Comparison of ENCODE assay signal across 15 mouse cellular contexts in the genomic region with DNA sequence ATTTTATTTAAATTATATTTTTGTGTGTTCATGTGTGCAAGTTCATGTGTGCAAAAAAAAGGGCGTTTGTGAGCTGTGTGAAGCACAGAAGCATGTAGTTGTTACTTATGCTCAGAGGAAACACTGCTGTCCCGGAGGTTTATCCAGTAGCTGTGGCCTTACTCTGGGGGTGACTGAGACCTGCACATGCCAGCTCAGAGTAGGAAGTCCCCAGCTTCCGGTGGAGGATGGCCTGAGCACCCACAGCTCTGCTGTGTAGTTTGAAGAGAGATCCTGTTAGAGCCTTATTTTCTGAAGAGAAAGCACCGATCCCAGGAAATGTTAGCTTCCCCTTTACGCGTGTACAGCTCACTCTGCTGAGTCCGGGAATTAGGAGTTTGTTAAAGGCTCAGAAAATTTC. TPM values are rescaled to one million over a fixed set of nuclear protein-coding genes. Genes with fewer than 3 reads are reported as not detected.
DNase-seq lines count a peak whose midpoint lies in the region; ATAC-seq and TF ChIP-seq lines count a peak whose summit lies in the region.
"Had no signal": no experiment of that assay in that cellular context is flagged by ENCODE, and none has a peak within 500 bp of the region (broad histone marks: within the 10 kb centered on the region; RNA-seq: fewer than 3 reads in every experiment).

No protein-coding gene starts in this region.

- no peak for TF ChIP-seq POLR2A in bone marrow macrophage, adult 2 months (IDR thresholded peaks at IDR 0.05; ENCODE audit: borderline replicate concordance, low read depth, low read length)

- no peak overlapping the region for H3K4me2 ChIP-seq in limb, embryonic 15.5 days
- no peak overlapping the region for H3K4me2 ChIP-seq in lung, postnatal 0 days (replicated peaks; ENCODE audit: low read depth, low read length)
- H3K4me2 ChIP-seq: lung, embryonic 14.5 days; neural tube, embryonic 13.5 days had no signal

- H3K9ac ChIP-seq in limb, embryonic 15.5 days, result no peak overlapping the region
- H3K9ac ChIP-seq in lung, postnatal 0 days (replicated peaks; ENCODE audit: low read depth), result no peak overlapping the region
- H3K9ac ChIP-seq: neural tube, embryonic 13.5 days had no signal

- 76% methylated on average over 7 of the region's 7 CpGs for WGBS in limb, embryonic 15.5 days
- 84% methylated on average over 7 of the region's 7 CpGs for whole genome bisulfite sequencing in limb, embryonic 10.5 days
- WGBS in lung, postnatal 0 days, result 58% methylated on average over 7 of the region's 7 CpGs

- TF ChIP-seq CTCF in bone marrow macrophage, adult 2 months (IDR thresholded peaks at IDR 0.05; ENCODE audit: low read depth, low read length), result no peak
- TF ChIP-seq CTCF in lung, postnatal 0 days (IDR thresholded peaks at IDR 0.05), result no peak

- no peaks in the 10 kb centered on the region for H3K27me3 ChIP-seq in limb, embryonic 15.5 days
- no peaks in the 10 kb centered on the region for H3K27me3 ChIP-seq in limb, embryonic 10.5 days (ENCODE audit: low read depth, poor library complexity, severe bottlenecking)
- H3K27me3 ChIP-seq in lung, postnatal 0 days (replicated peaks; ENCODE audit: insufficient read depth, low read length), result 0 out of 2 replicates have a peak, but pooled peaks cover 3% of the 10 kb centered on the region
- H3K27me3 ChIP-seq: neural tube, embryonic 13.5 days had no signal

- no peaks in the 10 kb centered on the region for H3K9me3 ChIP-seq in limb, embryonic 15.5 days
- H3K9me3 ChIP-seq in limb, embryonic 10.5 days (replicated peaks), result 0 out of 2 replicates have a peak, but pooled peaks cover 1% of the 10 kb centered on the region
- no peaks in the 10 kb centered on the region for H3K9me3 ChIP-seq in lung, postnatal 0 days (ENCODE audit: low read length)
- H3K9me3 ChIP-seq: neural tube, embryonic 13.5 days had no signal

- H3K27ac ChIP-seq in limb, embryonic 15.5 days, result 0 out of 2 replicates have a peak overlapping the region, but pooled peaks have one; percentile 14
- H3K27ac ChIP-seq in limb, embryonic 10.5 days, result no peak overlapping the region
- peak overlapping the region; percentile 70 for H3K27ac ChIP-seq in bone marrow macrophage, adult 2 months (ENCODE audit: insufficient read depth, low read depth, low read length)
- H3K27ac ChIP-seq in lung, postnatal 0 days (ENCODE audit: low read length), result no peak overlapping the region
- H3K27ac ChIP-seq: neural tube, embryonic 13.5 days had no signal

- no peak for TF ChIP-seq EP300 in lung, postnatal 0 days (IDR thresholded peaks at IDR 0.05)

- DNase-seq in adrenal gland, postnatal 10 days, result peak; percentile 14
- no peak for DNase-seq in adrenal gland, adult 2 months
- DNase-seq in limb, embryonic 10.5 days (ENCODE audit: low spot score), result no peak
- no peak for DNase-seq in lung, postnatal 0 days (ENCODE audit: low spot score)
- no peak for DNase-seq in layer of hippocampus, adult 9-10 months (ENCODE audit: low spot score)
- DNase-seq: cerebellum, postnatal 36 days; kidney, postnatal 25 days; lung, embryonic 14.5 days; retina, postnatal 1 day had no signal

- no peaks in the 10 kb centered on the region; the same call in 1 of the 2 replicates for H3K36me3 ChIP-seq in limb, embryonic 15.5 days
- peaks cover 61% of the 10 kb centered on the region for H3K36me3 ChIP-seq in limb, embryonic 10.5 days
- H3K36me3 ChIP-seq in lung, postnatal 0 days (ENCODE audit: insufficient read depth, low read length), result no peaks in the 10 kb centered on the region
- H3K36me3 ChIP-seq: neural tube, embryonic 13.5 days had no signal

- ATAC-seq in limb, embryonic 15.5 days (ENCODE audit: insufficient number of reproducible peaks, low FRiP score, low TSS enrichment, low read depth), result no peak
- ATAC-seq in megakaryocyte progenitor cell, adult 5-6 weeks (replicated peaks; ENCODE audit: poor library complexity), result peak; percentile 80
- ATAC-seq in lung, postnatal 0 days, result no peak
- ATAC-seq: midbrain, embryonic 16.5 days had no signal

- no peak overlapping the region for H3K4me3 ChIP-seq in limb, embryonic 15.5 days
- no peak overlapping the region for H3K4me3 ChIP-seq in limb, embryonic 10.5 days
- no peak overlapping the region for H3K4me3 ChIP-seq in bone marrow macrophage, adult 2 months (ENCODE audit: insufficient read depth, low read length)
- no peak overlapping the region for H3K4me3 ChIP-seq in lung, postnatal 0 days (ENCODE audit: low read depth, low read length)
- H3K4me3 ChIP-seq: neural tube, embryonic 13.5 days had no signal

- H3K4me1 ChIP-seq in limb, embryonic 15.5 days, result peaks cover 9% of the 10 kb centered on the region
- peaks cover 47% of the 10 kb centered on the region for H3K4me1 ChIP-seq in limb, embryonic 10.5 days
- peaks cover 11% of the 10 kb centered on the region for H3K4me1 ChIP-seq in bone marrow macrophage, adult 2 months (ENCODE audit: control insufficient read depth, insufficient read depth, low read length)
- no peaks in the 10 kb centered on the region for H3K4me1 ChIP-seq in lung, postnatal 0 days (ENCODE audit: insufficient read depth, low read depth, low read length)

RNA-seq across cellular contexts. Expression of a gene that starts 20.1 kb away (rescaled TPM):
- total RNA-seq in adrenal gland, postnatal 10 days (2021), result 10 to 100 TPM; 59.7 to 74.5 TPM
- total RNA-seq in adrenal gland, adult 2 months (2021), result 10 to 100 TPM; 10.8 to 14.9 TPM
- 13.4 and 16.6 TPM in 2 replicates for polyA plus RNA-seq in adrenal gland, adult 2 months (2012; rRNA removed)
- 91.1 and 100 TPM in 2 replicates for polyA plus RNA-seq in limb, embryonic 15.5 days (2015; fragmentation: Nextera tagmentation; extraction: Ambion mirVana)
- polyA plus RNA-seq in limb, embryonic 10.5 days (2016; fragmentation: Nextera tagmentation; extraction: Ambion mirVana), result 98.5 TPM in 2 replicates
- polyA plus RNA-seq in bone marrow macrophage, adult 2 months (2012; ENCODE audit: insufficient read depth, insufficient read length, missing spikeins), result 1.0 and 1.5 TPM in 2 replicates
- 0.78 and 0.84 TPM in 2 replicates for total RNA-seq in megakaryocyte progenitor cell, adult 5-6 weeks (2015)
- 0.30 and 1.7 TPM in 2 replicates for total RNA-seq in megakaryocyte progenitor cell, adult 5-6 weeks (2017)
- 39.0 and 40.4 TPM in 2 replicates for polyA plus RNA-seq in lung, postnatal 0 days (2015; fragmentation: Nextera tagmentation; extraction: Ambion mirVana)
- total RNA-seq: MEL had no signal

RNA-seq across cellular contexts. Expression of a gene that starts 52.5 kb away (rescaled TPM):
- 10 to 100 TPM; 77.8 to 80.3 TPM for total RNA-seq in adrenal gland, postnatal 10 days (2021)
- 10 to 100 TPM; 75.4 to 84.4 TPM for total RNA-seq in adrenal gland, adult 2 months (2021)
- 7.3 and 12.6 TPM in 2 replicates for polyA plus RNA-seq in adrenal gland, adult 2 months (2012; rRNA removed)
- polyA plus RNA-seq in limb, embryonic 15.5 days (2015; fragmentation: Nextera tagmentation; extraction: Ambion mirVana), result 179 and 202 TPM in 2 replicates
- 228 and 232 TPM in 2 replicates for polyA plus RNA-seq in limb, embryonic 10.5 days (2016; fragmentation: Nextera tagmentation; extraction: Ambion mirVana)
- polyA plus RNA-seq in bone marrow macrophage, adult 2 months (2012; ENCODE audit: insufficient read depth, insufficient read length, missing spikeins), result 100.0 and 110 TPM in 2 replicates
- total RNA-seq in megakaryocyte progenitor cell, adult 5-6 weeks (2015), result 165 and 167 TPM in 2 replicates
- total RNA-seq in megakaryocyte progenitor cell, adult 5-6 weeks (2017), result 141 and 161 TPM in 2 replicates
- polyA plus RNA-seq in lung, postnatal 0 days (2015; fragmentation: Nextera tagmentation; extraction: Ambion mirVana), result 137 and 138 TPM in 2 replicates

Comparison
In these comparisons a context has a peak if more than half of its experiments do, and no peak if none do; other contexts are left out.
1. H3K27ac ChIP-seq: peak in limb, embryonic 15.5 days (single experiment) and bone marrow macrophage, adult 2 months (single experiment); none in limb, embryonic 10.5 days (single experiment) and lung, postnatal 0 days (single experiment).